ENCODE assay signal across 8 mouse cellular contexts in genomic region chr2:131142592-131142991, GRCm38 (mm10). TPM values are rescaled to one million over a fixed set of nuclear protein-coding genes. Genes with fewer than 3 reads are reported as not detected.
DNase-seq lines count a peak whose midpoint lies in the region; ATAC-seq lines count a peak whose summit lies in the region.

No protein-coding gene starts in this region.

- ATAC-seq in cerebellum, adult (ENCODE audit: insufficient number of reproducible peaks, low FRiP score, low TSS enrichment) = no peak
- no peak for ATAC-seq in limb, embryonic 15.5 days (ENCODE audit: insufficient number of reproducible peaks, low FRiP score, low TSS enrichment, low read depth)
- peak; percentile 55; the same call in 1 of the 2 replicates for ATAC-seq in monocyte, adult 5-6 weeks (replicated peaks; ENCODE audit: insufficient number of reproducible peaks, low FRiP score, low TSS enrichment, poor library complexity, severe bottlenecking)

- WGBS in limb, embryonic 15.5 days = 33% methylated on average over 18 of the region's 18 CpGs

- H3K36me3 ChIP-seq in limb, embryonic 15.5 days = peaks cover 96% of the 10 kb centered on the region
- no peaks in the 10 kb centered on the region for H3K36me3 ChIP-seq in splenic B cell, adult 2 months (ENCODE audit: control insufficient read depth, insufficient read depth, low read length, poor library complexity, severe bottlenecking)

- H3K4me2 ChIP-seq in limb, embryonic 15.5 days = no peak overlapping the region

- no peaks in the 10 kb centered on the region for H3K27me3 ChIP-seq in limb, embryonic 15.5 days
- no peaks in the 10 kb centered on the region for H3K27me3 ChIP-seq in splenic B cell, adult 2 months (ENCODE audit: control insufficient read depth, insufficient read depth, low read length, poor library complexity, severe bottlenecking)

- peak; percentile 72 to 75 for DNase-seq in cerebellum, postnatal 10 days
- peak; percentile 77 for DNase-seq in embryo, embryonic 11 days
- peak; percentile 98 for DNase-seq in heart, adult 11 months
- DNase-seq in kidney, adult 8-10 months = peak; percentile 61 to 76
- peak; percentile 63 for DNase-seq in splenic B cell, adult 2 months (ENCODE audit: low read depth, low spot score)

- no peak overlapping the region for H3K4me3 ChIP-seq in limb, embryonic 15.5 days

- no peaks in the 10 kb centered on the region for H3K9me3 ChIP-seq in limb, embryonic 15.5 days

- no peak overlapping the region for H3K9ac ChIP-seq in limb, embryonic 15.5 days

- H3K27ac ChIP-seq in limb, embryonic 15.5 days = peak overlapping the region; percentile 33; the same call in 1 of the 2 replicates

- peaks cover 10% of the 10 kb centered on the region for H3K4me1 ChIP-seq in limb, embryonic 15.5 days

RNA-seq across cellular contexts. Expression of gene Gm11037, which starts 9.3 kb away (rescaled TPM):
- not detected in 2 replicates for polyA plus RNA-seq in limb, embryonic 15.5 days (2015; fragmentation: Nextera tagmentation; extraction: Ambion mirVana)
- total RNA-seq in monocyte, adult 5-6 weeks (2017) = not detected in 3 replicates

RNA-seq across cellular contexts. Expression of gene Hspa12b, which starts 15.5 kb away (rescaled TPM):
- 16.0 and 22.0 TPM in 2 replicates for polyA plus RNA-seq in limb, embryonic 15.5 days (2015; fragmentation: Nextera tagmentation; extraction: Ambion mirVana)
- not detected in 3 replicates for total RNA-seq in monocyte, adult 5-6 weeks (2017)

RNA-seq across cellular contexts. Expression of gene 1700037H04Rik, which starts 17.3 kb away (rescaled TPM):
- polyA plus RNA-seq in limb, embryonic 15.5 days (2015; fragmentation: Nextera tagmentation; extraction: Ambion mirVana) = 53.6 and 56.0 TPM in 2 replicates
- total RNA-seq in monocyte, adult 5-6 weeks (2017) = 4.0 to 11.8 TPM (median 5.2 TPM) in 3 replicates

RNA-seq across cellular contexts. Expression of gene Cenpb, which starts 37.3 kb away (rescaled TPM):
- 9.6 and 12.0 TPM in 2 replicates for polyA plus RNA-seq in limb, embryonic 15.5 days (2015; fragmentation: Nextera tagmentation; extraction: Ambion mirVana)
- total RNA-seq in monocyte, adult 5-6 weeks (2017) = 12.5 to 17.0 TPM (median 14.0 TPM) in 3 replicates

RNA-seq across cellular contexts. Expression of gene Cdc25b, which starts 44.2 kb away (rescaled TPM):
- polyA plus RNA-seq in limb, embryonic 15.5 days (2015; fragmentation: Nextera tagmentation; extraction: Ambion mirVana) = 51.2 and 51.3 TPM in 2 replicates
- 7.7 to 39.4 TPM (median 11.3 TPM) in 3 replicates for total RNA-seq in monocyte, adult 5-6 weeks (2017)
